Comparison of ENCODE assay signal across 21 mouse cellular contexts in the genomic region with DNA sequence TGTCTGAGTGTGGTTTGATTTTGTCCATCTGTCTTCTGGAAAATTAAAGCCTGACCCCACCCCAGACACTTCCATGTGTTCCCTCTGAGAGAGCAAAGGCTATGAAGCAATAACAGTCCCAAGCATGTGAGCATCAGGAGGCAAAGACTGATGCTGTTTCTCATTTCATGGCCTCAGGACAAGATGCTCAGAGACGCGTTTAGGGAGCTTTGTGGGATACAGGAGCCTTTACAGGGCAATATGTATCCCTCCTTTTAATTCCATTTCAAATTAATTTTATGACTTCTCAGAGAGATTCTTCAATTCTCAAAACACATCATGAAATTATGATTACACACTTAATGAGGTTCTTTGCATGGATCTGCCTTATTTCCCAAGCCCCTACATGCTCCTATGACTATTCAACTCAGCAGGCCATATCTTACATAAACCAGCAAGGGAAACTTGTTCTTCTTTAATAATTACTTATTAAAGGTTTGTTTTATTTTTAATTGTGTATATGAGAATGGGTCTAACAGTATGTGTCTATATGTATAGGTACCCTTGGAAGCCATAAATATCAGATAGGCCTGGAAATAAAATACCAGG. TPM values are rescaled to one million over a fixed set of nuclear protein-coding genes. Genes with fewer than 3 reads are reported as not detected.
DNase-seq lines count a peak whose midpoint lies in the region; ATAC-seq lines count a peak whose summit lies in the region.
"Had no signal": no experiment of that assay in that cellular context is flagged by ENCODE, and none has a peak within 500 bp of the region (broad histone marks: within the 10 kb centered on the region; RNA-seq: fewer than 3 reads in every experiment).

No protein-coding gene starts in this region.

- no peak overlapping the region for H3K9ac ChIP-seq in hindbrain, embryonic 13.5 days
- no peak overlapping the region for H3K9ac ChIP-seq in neural tube, embryonic 15.5 days (replicated peaks)
- no peak overlapping the region for H3K9ac ChIP-seq in midbrain, embryonic 14.5 days (replicated peaks; ENCODE audit: low read length)
- H3K9ac ChIP-seq: embryonic facial prominence, embryonic 12.5 days; forebrain, embryonic 13.5 days; forebrain, embryonic 15.5 days; forebrain, postnatal 0 days had no signal

- WGBS in hindbrain, embryonic 13.5 days = 66% methylated on average over 2 of the region's 2 CpGs
- 86% methylated on average over 2 of the region's 2 CpGs for WGBS in hindbrain, embryonic 10.5 days
- WGBS in neural tube, embryonic 15.5 days = 36% methylated on average over 2 of the region's 2 CpGs
- 77% methylated on average over 2 of the region's 2 CpGs for WGBS in midbrain, embryonic 14.5 days

- no peaks in the 10 kb centered on the region for H3K36me3 ChIP-seq in hindbrain, embryonic 13.5 days
- no peaks in the 10 kb centered on the region for H3K36me3 ChIP-seq in hindbrain, embryonic 10.5 days
- no peaks in the 10 kb centered on the region for H3K36me3 ChIP-seq in neural tube, embryonic 15.5 days
- H3K36me3 ChIP-seq in midbrain, embryonic 14.5 days (ENCODE audit: control insufficient read depth, insufficient read depth, low read length) = no peaks in the 10 kb centered on the region
- H3K36me3 ChIP-seq: embryonic facial prominence, embryonic 10.5 days; embryonic facial prominence, embryonic 12.5 days; forebrain, embryonic 15.5 days had no signal

- no peaks in the 10 kb centered on the region for H3K9me3 ChIP-seq in hindbrain, embryonic 13.5 days
- no peaks in the 10 kb centered on the region for H3K9me3 ChIP-seq in hindbrain, embryonic 10.5 days
- no peaks in the 10 kb centered on the region for H3K9me3 ChIP-seq in neural tube, embryonic 15.5 days (replicated peaks)
- H3K9me3 ChIP-seq in midbrain, embryonic 14.5 days (ENCODE audit: control insufficient read depth, low read length) = no peaks in the 10 kb centered on the region
- H3K9me3 ChIP-seq: embryonic facial prominence, embryonic 10.5 days; embryonic facial prominence, embryonic 12.5 days; forebrain, embryonic 13.5 days; forebrain, embryonic 15.5 days had no signal

- H3K4me1 ChIP-seq in hindbrain, embryonic 13.5 days (replicated peaks) = no peaks in the 10 kb centered on the region
- H3K4me1 ChIP-seq in hindbrain, embryonic 10.5 days (replicated peaks) = no peaks in the 10 kb centered on the region
- no peaks in the 10 kb centered on the region for H3K4me1 ChIP-seq in neural tube, embryonic 15.5 days
- no peaks in the 10 kb centered on the region for H3K4me1 ChIP-seq in midbrain, embryonic 14.5 days (ENCODE audit: control insufficient read depth, insufficient read depth, low read length)
- H3K4me1 ChIP-seq: embryonic facial prominence, embryonic 10.5 days; forebrain, embryonic 13.5 days; forebrain, embryonic 15.5 days had no signal

- ATAC-seq in hindbrain, embryonic 13.5 days (ENCODE audit: low FRiP score) = 0 out of 2 replicates have a peak, but pooled peaks have one; percentile 43
- peak; percentile 68; the same call in 1 of the 2 replicates for ATAC-seq in neural tube, embryonic 15.5 days (ENCODE audit: low FRiP score)
- ATAC-seq in midbrain, embryonic 14.5 days (ENCODE audit: low FRiP score, low TSS enrichment) = no peak
- ATAC-seq: activated CD4-positive, CD25-positive, alpha-beta regulatory T cell, adult 4 months; forebrain, embryonic 13.5 days; forebrain, embryonic 15.5 days; forebrain, postnatal 0 days; Patski had no signal

- no peak overlapping the region for H3K27ac ChIP-seq in hindbrain, embryonic 13.5 days
- H3K27ac ChIP-seq in hindbrain, embryonic 10.5 days = no peak overlapping the region
- H3K27ac ChIP-seq in neural tube, embryonic 15.5 days (replicated peaks) = no peak overlapping the region
- no peak overlapping the region for H3K27ac ChIP-seq in midbrain, embryonic 14.5 days (replicated peaks; ENCODE audit: low read depth, low read length)
- H3K27ac ChIP-seq: embryonic facial prominence, embryonic 10.5 days; embryonic facial prominence, embryonic 12.5 days; forebrain, embryonic 13.5 days; forebrain, embryonic 15.5 days had no signal

- H3K27me3 ChIP-seq in hindbrain, embryonic 13.5 days = no peaks in the 10 kb centered on the region
- H3K27me3 ChIP-seq in hindbrain, embryonic 10.5 days (ENCODE audit: insufficient read depth, poor library complexity, severe bottlenecking) = no peaks in the 10 kb centered on the region
- H3K27me3 ChIP-seq in neural tube, embryonic 15.5 days (replicated peaks) = no peaks in the 10 kb centered on the region
- H3K27me3 ChIP-seq in midbrain, embryonic 14.5 days (ENCODE audit: control insufficient read depth, insufficient read depth, low read length) = no peaks in the 10 kb centered on the region
- H3K27me3 ChIP-seq: embryonic facial prominence, embryonic 12.5 days; forebrain, embryonic 13.5 days; forebrain, embryonic 15.5 days; Patski had no signal

- H3K4me3 ChIP-seq in hindbrain, embryonic 13.5 days = no peak overlapping the region
- no peak overlapping the region for H3K4me3 ChIP-seq in hindbrain, embryonic 10.5 days
- no peak overlapping the region for H3K4me3 ChIP-seq in neural tube, embryonic 15.5 days (replicated peaks)
- no peak overlapping the region for H3K4me3 ChIP-seq in midbrain, embryonic 14.5 days (replicated peaks; ENCODE audit: low read depth, low read length)
- H3K4me3 ChIP-seq: embryonic facial prominence, embryonic 10.5 days; embryonic facial prominence, embryonic 12.5 days; forebrain, embryonic 13.5 days; forebrain, embryonic 15.5 days had no signal

- no peak for DNase-seq in hindbrain, embryonic 10.5 days (ENCODE audit: low spot score)
- DNase-seq in Muller cell, postnatal 12 days (ENCODE audit: inconsistent ontology term) = peak; percentile 33
- no peak for DNase-seq in midbrain, embryonic 14.5 days
- DNase-seq: adrenal gland, adult 8-10 months; adrenal gland, postnatal 14 days; adrenal gland, postnatal 36 days; B cell, adult 2 months; cerebellum, adult 11-12 months; cerebellum, adult 2 months; cerebellum, adult 9-10 months; cerebellum, postnatal 10 days; cerebellum, postnatal 25 days; forebrain, postnatal 0 days had no signal

- no peak overlapping the region for H3K4me2 ChIP-seq in hindbrain, embryonic 13.5 days
- H3K4me2 ChIP-seq in neural tube, embryonic 15.5 days = no peak overlapping the region
- H3K4me2 ChIP-seq in midbrain, embryonic 14.5 days (ENCODE audit: low read length) = no peak overlapping the region
- H3K4me2 ChIP-seq: embryonic facial prominence, embryonic 12.5 days; forebrain, embryonic 13.5 days; forebrain, embryonic 15.5 days had no signal

RNA-seq across cellular contexts. Expression of gene Emcn, which starts 27.0 kb away (rescaled TPM):
- polyA plus RNA-seq in hindbrain, embryonic 13.5 days (2015; fragmentation: Nextera tagmentation; extraction: Ambion mirVana) = 15.0 and 15.5 TPM in 2 replicates
- 20.7 and 25.0 TPM in 2 replicates for polyA plus RNA-seq in hindbrain, embryonic 10.5 days (2016; fragmentation: Nextera tagmentation; extraction: Ambion mirVana)
- 13.9 and 20.7 TPM in 2 replicates for polyA plus RNA-seq in neural tube, embryonic 15.5 days (2015; fragmentation: Nextera tagmentation; extraction: Ambion mirVana)
- polyA plus RNA-seq in midbrain, embryonic 14.5 days (2014; fragmentation: Nextera tagmentation; extraction: Ambion mirVana) = 3.7 and 10.8 TPM in 2 replicates
- polyA plus RNA-seq: Patski had no signal
